Mouse (Mus musculus) brain, embryonic 14.5 days (tissue): Measurements from ENCODE around the gene Btnl9. TPM values are rescaled to one million over a fixed set of nuclear protein-coding genes. Genes with fewer than 3 reads are reported as not detected.

Experiments
- DNase-seq: peaks from one replicate; pipeline ENCODE4 v3.0.0-alpha.2; 2011; ENCODE audit warnings: low read depth
- CTCF ChIP-seq: fragments of 200-500 bp; IDR thresholded peaks from 2 replicates; pipeline ENCODE4 v1.5.1; 2012; ENCODE audit warnings: inconsistent platforms, mild to moderate bottlenecking, moderate library complexity, borderline replicate concordance; ENCODE audit not compliant: insufficient read depth, insufficient read length; ENCODE audit errors: extremely low read depth
- POLR2A ChIP-seq: fragments of 200-500 bp; IDR thresholded peaks from 2 replicates; pipeline ENCODE4 v1.6.1; 2012; ENCODE audit warnings: mild to moderate bottlenecking, inconsistent platforms, borderline replicate concordance; ENCODE audit not compliant: poor library complexity, insufficient read depth, insufficient read length, severe bottlenecking; ENCODE audit errors: extremely low read depth
- polyA plus RNA-seq: library from polyadenylated mRNA; depleted of rRNA; stranded (reverse); fragments of >200 nt; gene quantifications from 2 replicates; pipeline ENCODE4 v1.2.3, GENCODE M21; 2012; rRNA removed

Gene Btnl9
- polyA plus RNA-seq: 0.06 and 0.16 TPM in 2 replicates

DNA sequence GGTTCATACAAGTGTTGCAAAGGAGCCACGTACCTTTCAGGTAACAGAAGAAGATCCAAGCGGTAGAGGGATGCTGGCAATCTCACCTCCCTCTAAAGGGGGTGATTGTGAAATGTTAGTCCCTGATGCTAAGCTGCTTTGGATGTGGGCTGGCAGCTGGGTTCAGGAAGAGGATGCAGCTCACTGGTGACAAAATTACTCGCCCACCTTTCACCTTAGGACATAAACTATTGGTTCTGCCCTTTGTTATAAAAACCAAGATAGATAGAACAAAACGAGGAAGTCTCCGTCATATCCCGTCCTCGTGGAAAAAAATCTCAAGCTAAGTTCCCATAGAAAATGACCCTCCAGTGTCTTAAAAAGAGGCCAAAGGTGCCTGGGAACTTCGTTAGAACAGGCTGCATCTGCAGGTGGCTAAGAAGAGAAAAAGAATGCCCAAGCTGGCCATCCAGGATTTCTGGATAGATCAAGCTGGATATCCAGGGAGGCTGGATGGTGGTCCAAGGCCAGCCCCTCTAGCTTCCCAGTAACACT is at the start of gene Btnl9:
Gene Btnl9 (minus strand): TSS at position 205 of the 534 bp plus-strand sequence.
- DNase-seq: no peak
- TF ChIP-seq CTCF: no peak
- TF ChIP-seq POLR2A: no peak

DNA sequence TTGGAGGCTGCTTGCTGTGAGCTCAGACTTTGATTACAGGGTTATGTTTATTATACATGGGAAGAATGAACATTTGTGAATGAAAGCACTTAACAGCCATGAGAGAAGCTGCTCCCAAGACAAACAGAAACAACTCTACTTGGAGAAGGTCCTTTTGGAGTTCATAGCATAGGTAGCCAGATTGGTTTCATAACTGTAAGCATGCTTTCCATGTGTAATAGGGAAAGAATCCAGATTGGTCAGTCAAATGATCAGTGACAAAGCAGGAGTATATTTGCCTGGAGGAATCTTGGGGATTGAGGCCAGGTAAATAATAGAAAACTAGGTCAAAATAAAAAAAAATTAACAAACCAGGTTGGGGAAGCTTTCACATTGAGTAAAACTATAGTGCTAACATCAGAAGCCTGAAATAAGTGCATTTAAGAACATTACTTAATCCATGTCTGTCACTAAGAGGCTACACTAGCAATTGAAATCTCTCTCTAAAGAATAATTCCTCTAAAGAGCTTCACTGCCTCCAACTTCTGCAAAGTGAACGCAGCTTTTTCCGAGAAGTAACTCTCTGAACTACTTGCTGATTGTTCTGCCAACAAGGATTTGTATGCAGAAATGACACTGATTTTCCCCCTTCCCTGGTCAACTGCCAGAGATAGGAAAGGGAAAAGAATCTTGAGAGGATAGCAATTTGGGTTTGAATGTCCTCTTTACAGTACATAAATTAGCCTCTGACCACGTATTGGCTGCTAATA is 48.7 kb upstream of the Btnl9 start:
- no peak for DNase-seq
- TF ChIP-seq CTCF: no peak
- no peak for TF ChIP-seq POLR2A

DNA sequence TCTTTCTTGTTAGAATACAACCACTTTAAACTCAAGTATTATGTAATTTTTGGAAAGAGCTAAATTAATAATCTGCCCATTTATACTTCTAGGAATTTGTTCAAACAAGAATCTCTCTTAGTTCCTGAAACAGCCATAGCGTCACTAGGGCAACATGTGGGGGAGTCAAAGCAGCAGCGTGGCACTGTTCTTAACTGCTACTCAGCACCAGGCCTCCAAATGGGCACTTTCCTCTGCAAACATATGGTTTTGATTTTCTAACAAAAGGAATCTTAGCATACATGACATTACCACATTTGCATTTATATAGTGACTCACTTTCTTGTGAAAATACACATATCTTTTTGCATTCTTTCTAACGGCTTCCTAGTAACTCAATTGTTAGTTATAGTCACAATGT is 45.8 kb upstream of the Btnl9 start:
- TF ChIP-seq CTCF (no peak), POLR2A (no peak)
- DNase-seq: no peak

DNA sequence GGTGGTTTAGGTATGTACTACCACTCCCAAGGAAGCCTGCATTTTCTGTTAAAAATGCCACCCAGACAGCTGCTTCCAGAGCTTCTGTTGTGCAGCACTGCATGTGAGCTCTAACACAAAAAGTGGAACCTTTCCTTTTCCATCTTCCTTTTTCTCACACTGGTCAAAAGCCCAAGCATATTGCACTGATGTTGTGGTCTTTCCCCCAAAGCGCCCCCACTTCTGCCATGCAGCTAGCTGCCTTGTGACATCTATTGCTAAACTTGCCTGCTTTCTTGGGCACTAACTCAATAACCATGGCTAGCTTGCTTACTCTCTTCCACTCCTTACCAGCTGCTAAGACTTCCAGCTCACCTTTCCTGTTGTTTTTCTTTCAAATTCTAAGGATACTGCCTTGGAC is 37.5 kb upstream of the Btnl9 start:
- no peak for TF ChIP-seq POLR2A
- TF ChIP-seq CTCF: no peak
- no peak for DNase-seq

DNA sequence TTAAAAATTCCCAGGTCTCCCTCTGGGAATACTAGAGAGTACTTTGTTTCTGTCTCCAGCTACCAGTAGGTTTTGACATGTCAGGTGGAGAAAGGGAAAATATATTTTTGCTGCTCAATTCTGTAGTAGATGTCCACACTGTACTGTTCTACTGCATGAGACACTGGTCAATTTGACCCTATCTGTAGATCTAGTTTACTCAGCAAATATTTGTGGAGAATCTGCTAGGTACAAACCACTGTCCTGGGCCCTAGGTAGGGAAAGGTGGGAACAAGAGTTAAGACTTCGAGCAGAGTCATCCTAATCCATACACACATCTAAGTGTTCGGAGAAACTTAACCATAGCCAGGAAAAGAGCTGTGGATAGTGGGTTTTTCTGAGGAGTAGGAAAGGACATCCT is 32.3 kb upstream of the Btnl9 start:
- DNase-seq: no peak
- no peak for TF ChIP-seq CTCF
- no peak for TF ChIP-seq POLR2A

DNA sequence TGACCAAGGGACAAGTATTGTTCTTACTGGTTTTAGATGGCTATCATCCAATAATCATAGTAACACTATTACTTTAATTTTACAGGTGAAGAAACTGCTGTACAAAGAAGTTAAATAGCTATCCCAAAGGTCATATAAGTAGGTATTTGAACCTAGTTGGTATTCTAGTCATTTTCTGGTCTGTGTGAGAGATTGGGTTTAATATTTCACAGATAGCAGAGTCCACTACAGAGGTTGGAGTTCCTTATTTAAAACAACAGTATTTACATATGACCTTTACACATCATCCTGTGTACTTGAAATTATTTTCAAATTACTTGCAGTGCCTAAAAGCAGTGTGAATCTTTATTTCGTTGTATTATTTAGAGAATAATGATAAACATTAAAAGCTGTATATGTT is 26.5 kb upstream of the Btnl9 start:
- DNase-seq: no peak
- TF ChIP-seq CTCF (no peak), POLR2A (no peak)

DNA sequence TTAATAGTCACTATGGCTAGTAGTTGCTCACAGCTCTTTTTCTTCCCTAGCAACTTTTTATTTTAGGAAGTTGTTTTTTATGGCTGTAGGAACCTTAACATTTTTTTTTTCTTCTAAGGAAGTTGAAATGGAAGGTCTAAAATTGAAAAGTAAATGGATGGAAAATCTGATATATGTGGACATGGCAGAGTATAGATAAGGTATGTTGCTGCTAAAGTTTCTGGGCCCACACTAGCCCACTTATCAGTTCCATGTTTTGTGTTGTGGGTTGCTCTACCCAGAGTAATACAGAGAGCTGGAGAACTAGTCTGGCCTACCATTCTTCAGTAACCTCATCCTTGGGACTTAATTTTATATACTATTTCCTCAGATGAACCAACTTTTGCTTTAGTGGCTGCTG is 25.6 kb upstream of the Btnl9 start:
- no peak for DNase-seq
- no peak for TF ChIP-seq POLR2A
- TF ChIP-seq CTCF: no peak

DNA sequence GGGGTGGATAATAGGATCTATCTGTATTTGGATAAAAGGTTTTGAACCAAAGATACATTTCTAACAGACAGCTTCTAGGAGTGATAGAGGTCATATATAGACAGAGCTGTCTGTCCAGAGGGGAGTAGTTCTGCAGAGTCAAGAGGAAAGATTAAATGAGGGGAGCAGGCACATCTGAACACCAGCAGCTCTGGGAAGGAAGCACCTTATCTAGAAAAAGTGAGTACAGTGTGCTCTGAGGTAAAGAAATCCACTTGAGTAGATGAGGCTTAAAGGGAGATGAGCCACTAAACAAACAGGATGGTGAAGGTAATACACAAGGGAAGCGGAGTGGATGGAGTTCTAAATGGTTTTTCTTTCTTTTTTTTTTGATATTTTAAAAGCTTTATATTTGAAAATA is 20.5 kb upstream of the Btnl9 start:
- no peak for DNase-seq
- TF ChIP-seq CTCF: no peak
- TF ChIP-seq POLR2A: no peak

DNA sequence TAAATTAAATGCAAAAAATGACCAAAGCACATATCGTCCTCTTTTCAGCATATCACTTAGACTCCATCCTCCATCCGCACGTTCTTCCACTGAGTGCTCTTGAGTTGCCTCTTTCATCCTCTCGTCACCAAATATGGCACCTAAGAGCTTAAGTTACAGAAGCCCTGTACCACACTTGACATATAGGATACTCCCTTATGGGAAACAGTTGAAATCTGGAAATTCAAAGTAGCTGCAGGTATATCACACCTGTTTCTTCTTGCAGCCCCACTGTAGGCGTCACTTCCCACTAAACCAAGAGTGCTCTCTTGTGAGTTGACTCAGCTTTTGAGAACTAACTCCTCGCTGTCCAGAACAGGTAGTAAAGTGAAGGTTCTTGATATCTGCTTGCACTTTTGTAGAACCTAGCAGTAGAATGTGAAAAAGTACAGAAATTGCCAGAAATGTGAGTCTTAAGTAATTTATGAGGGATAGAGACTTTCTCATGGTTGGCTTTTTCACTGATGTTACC is 18.2 kb upstream of the Btnl9 start:
- TF ChIP-seq POLR2A (no peak), CTCF (no peak)
- no peak for DNase-seq

DNA sequence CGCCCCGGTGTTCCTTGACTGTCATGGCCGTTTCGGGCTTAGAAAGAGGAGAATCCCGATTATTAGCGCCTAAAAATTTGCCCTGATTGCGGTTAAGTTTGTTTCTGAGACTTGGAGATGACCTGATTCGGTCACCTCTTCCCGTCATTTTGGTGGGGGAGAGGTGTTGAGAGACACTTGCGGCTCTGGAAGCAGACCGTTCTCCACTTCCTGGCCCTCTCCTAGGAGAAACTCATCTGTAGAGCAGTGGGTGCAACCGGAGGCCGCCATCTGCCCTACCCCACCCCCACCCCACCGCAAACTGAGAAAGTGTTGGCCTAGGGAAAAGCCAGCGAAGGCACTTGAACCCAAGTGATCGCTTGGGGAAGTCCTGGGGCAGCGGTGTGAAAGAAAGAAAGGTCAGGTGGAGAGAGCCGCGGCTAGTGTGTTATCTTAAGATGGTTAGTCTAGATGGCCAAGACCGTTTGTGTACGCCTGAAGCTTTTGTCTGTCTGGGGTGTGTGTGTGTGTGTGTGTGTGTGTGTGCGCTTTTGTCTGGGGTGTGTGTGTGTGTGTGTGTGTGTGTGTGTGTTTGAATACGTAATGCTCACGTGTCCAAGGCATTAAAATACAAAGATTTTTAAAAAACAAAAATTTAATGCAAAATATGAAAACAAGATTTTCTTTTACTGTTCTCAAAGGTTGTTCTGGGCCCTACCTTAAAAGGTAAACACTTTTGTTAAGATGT is 17.0 kb upstream of the Btnl9 start:
- DNase-seq: peak; percentile 77
- TF ChIP-seq POLR2A (no peak), CTCF (no peak)

DNA sequence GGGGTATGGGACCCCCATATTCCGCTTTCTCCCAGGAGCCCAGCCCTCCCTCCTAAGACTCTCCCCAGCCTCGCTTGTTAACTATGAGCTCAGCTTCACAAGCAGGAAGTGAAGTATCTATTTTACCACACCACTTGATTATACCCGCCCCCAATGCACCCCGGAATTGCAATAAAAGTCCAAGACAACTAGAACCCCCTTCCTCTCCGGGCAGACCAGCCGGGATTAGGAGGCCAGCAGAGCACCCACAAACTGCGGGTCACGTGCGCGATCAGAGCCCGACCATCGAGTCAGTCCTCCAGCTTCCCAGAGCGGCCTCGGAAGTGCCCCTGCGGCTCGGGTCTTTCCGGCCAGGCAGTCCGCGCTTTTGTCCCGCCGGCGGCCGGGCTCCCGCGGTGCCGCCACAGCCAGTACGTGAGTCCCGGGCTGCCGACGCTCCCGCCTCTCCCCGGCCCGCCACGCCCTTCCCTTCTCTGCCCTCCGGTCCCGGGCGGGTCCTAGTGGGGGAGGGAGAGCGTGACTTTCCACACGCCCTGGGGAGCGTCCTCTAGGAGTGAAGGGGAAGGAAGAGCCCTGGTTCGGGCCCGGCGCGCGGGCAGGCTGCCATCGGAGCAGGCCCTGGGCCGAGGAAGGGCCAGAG is 16.3 kb upstream of the Btnl9 start, which contains the start of gene Zfp62:
Gene Zfp62 (plus strand): TSS at position 164 of the 640 bp plus-strand sequence.
- TF ChIP-seq POLR2A (peak; percentile 90), CTCF (no peak)
- peak; percentile 97 for DNase-seq

DNA sequence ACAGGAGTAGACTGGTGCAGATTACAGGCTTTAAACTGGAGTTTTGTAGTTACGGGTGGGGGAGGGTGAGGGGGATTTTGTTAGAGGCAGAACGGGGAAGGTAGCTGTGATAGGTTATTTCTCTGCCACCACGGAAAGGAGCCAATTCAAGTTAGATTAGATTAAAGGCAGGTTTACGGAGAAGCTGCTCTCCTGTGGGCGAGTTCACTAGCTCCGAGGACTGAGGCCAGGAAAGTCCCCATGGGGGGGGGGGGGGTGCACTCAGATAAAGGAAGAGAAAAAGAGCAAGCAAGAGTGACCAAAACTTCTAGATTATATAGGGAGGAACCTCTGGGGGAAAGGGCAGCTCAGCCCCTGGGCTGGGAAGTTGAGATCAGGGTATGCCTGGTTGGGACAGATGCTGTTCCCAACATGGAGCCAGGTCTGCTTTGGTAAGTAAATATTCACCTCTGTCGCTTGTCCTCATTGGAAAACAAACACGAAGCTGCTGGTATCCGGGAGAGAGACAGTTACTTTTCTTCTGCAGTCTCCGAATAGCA is 15.6 kb upstream of the Btnl9 start:
- DNase-seq: peak; percentile 28
- TF ChIP-seq CTCF (no peak), POLR2A (no peak)
